Mouse (Mus musculus) neural tube, embryonic 14.5 days (tissue): ENCODE data around the gene Rhot2. TPM values are rescaled to one million over a fixed set of nuclear protein-coding genes. Genes with fewer than 3 reads are reported as not detected.
A peak's percentile ranks its signal among the peaks of the same experiment; 100 is the strongest.
"Not testable (repeated sequence)": the region's sequence is repeated elsewhere in the genome, so short reads cannot be mapped to it uniquely, and the experiment has no call there.

ENCODE experiments used
- ATAC-seq: fragments of 200-750 bp; cut with Nextera tagmentation; 2 replicates; pipeline ENCODE4 v1.8.0; 2017; ENCODE audit warnings: low read depth, mild to moderate bottlenecking, moderate TSS enrichment, moderate library complexity
- H3K27ac ChIP-seq: fragments of 300-500 bp; sonication (generic); 2 replicates; pipeline ENCODE4 v1.5.1; 2014; ENCODE audit warnings: low read depth, mild to moderate bottlenecking, control low read depth, low read length, moderate library complexity, mixed read lengths
- H3K27me3 ChIP-seq: fragments of 300-500 bp; sonication (generic); 2 replicates; pipeline ENCODE4 v1.6.1; 2014; ENCODE audit warnings: low read length; ENCODE audit not compliant: control insufficient read depth, insufficient read depth
- H3K36me3 ChIP-seq: fragments of 300-500 bp; sonication (generic); 2 replicates; pipeline ENCODE4 v1.6.1; 2014; ENCODE audit warnings: low read length, mixed read lengths; ENCODE audit not compliant: control insufficient read depth, insufficient read depth
- H3K4me1 ChIP-seq: fragments of 300-500 bp; sonication (generic); 2 replicates; pipeline ENCODE4 v1.6.1; 2014; ENCODE audit warnings: low read length; ENCODE audit not compliant: control insufficient read depth, insufficient read depth
- H3K4me2 ChIP-seq: fragments of 300-500 bp; sonication (generic); 2 replicates; pipeline ENCODE4 v1.6.1; 2014; ENCODE audit warnings: mild to moderate bottlenecking, low read depth, low read length, control low read depth
- H3K4me3 ChIP-seq: fragments of 300-500 bp; sonication (generic); 2 replicates; pipeline ENCODE4 v1.5.1; 2014; ENCODE audit warnings: low read depth, low read length, control low read depth, mixed read lengths
- H3K9ac ChIP-seq: fragments of 300-500 bp; sonication (generic); replicated peaks from 2 replicates; pipeline ENCODE4 v1.6.1; 2014; ENCODE audit warnings: low read depth, mild to moderate bottlenecking, control low read depth, low read length, mixed read lengths
- H3K9me3 ChIP-seq: fragments of 300-500 bp; sonication (generic); 2 replicates; pipeline ENCODE4 v1.6.1; 2016; ENCODE audit warnings: low read length; ENCODE audit not compliant: control insufficient read depth
- WGBS: fragments of 180-500 bp; shearing (Covaris S2); extraction: QIAGEN DNeasy Blood & Tissue Kit; methylation state at CpG from one replicate; pipeline ENCODE4 v1.1.7; 2014; 5-methylcytosine and 5-hydroxymethylcytosine counted together
- polyA plus RNA-seq: library from polyadenylated mRNA; unstranded; fragments of >200 nt; fragmentation: Nextera tagmentation; extraction: Ambion mirVana; gene quantifications from 2 replicates; pipeline ENCODE4 v1.2.1, GENCODE M21; 2014

Rhot2 gene
- polyA plus RNA-seq, 1 experiment from 2014 or later = 10.4 TPM

DNA sequence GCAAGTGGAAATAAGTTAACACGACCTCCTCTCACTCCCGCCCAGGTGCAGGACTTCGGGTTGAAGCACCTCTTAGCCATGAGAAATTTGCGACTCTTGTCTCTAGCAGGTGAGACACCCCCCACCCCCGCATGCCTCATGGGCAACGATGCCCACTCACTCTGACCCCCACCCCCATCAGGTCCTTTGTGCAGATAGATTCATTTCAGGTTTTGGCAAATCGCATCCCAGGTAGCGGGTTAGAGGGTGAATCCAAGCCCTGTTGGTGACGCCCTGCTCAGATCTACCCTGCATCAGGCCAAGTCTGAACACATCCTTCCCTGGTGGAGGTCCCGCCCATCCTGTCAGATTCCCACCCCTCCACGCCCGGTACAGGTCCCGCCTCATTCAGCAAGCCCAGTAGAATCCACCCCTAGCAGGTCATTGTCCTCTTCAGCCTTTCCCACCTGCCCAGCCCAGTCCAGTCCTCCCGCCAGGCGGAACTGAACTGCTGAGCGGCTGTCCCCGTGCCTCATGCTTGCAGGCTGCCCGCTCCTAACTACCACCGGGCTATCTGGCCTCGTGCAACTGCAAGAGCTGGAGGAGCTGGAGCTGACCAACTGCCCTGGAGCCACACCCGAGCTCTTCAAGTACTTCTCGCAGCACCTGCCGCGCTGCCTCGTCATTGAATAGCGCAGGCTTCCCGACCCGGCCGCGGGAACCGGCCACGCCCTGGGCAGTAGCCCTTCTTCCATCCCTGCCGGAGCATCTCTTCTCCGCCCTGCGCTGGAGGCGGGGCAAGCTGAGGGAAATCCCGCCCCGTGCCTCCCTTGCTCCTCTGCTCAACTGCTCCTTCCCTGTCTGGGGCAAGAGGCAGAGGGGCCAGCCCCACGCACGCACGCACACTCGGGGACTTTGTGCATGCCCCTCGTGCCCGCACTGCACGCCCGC is 25.5 kb downstream of the Rhot2 start:
- Histone ChIP-seq H3K27me3 (peaks cover 8% of the 10 kb centered on the region; the same call in 1 of the 2 replicates), H3K36me3 (peaks cover 21% of the 10 kb centered on the region), H3K4me3 (no peak overlapping the region), H3K9ac (no peak overlapping the region), H3K4me1 (peaks cover 4% of the 10 kb centered on the region), H3K4me2 (no peak overlapping the region), H3K9me3 (no peaks in the 10 kb centered on the region), H3K27ac (no peak overlapping the region)
- no peak for ATAC-seq
- 8% methylated on average over 46 of the region's 46 CpGs for WGBS

DNA sequence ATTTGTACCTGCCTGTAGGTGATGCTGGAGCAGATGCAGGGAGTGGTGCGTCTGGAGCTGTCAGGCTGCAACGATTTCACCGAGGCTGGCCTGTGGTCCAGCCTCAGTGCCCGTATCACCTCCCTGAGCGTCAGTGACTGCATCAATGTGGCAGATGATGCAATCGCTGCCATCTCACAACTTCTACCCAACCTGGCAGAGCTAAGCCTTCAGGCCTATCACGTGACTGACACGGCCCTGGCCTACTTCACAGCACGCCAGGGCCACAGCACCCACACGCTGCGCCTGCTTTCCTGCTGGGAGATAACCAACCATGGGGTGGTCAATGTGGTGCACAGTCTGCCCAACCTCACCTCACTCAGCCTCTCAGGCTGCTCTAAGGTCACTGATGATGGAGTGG is 27.0 kb downstream of the Rhot2 start:
- no peak overlapping the region for H3K27ac ChIP-seq
- H3K4me2 ChIP-seq = no peak overlapping the region
- H3K9me3 ChIP-seq = no peaks in the 10 kb centered on the region
- no peak overlapping the region for H3K4me3 ChIP-seq
- WGBS = 88% methylated on average over 11 of the region's 11 CpGs
- no peak for ATAC-seq
- H3K9ac ChIP-seq = no peak overlapping the region
- H3K36me3 ChIP-seq = peaks cover 21% of the 10 kb centered on the region
- H3K27me3 ChIP-seq = peaks cover 8% of the 10 kb centered on the region; the same call in 1 of the 2 replicates
- H3K4me1 ChIP-seq = 0 out of 2 replicates have a peak, but pooled peaks cover 8% of the 10 kb centered on the region

DNA sequence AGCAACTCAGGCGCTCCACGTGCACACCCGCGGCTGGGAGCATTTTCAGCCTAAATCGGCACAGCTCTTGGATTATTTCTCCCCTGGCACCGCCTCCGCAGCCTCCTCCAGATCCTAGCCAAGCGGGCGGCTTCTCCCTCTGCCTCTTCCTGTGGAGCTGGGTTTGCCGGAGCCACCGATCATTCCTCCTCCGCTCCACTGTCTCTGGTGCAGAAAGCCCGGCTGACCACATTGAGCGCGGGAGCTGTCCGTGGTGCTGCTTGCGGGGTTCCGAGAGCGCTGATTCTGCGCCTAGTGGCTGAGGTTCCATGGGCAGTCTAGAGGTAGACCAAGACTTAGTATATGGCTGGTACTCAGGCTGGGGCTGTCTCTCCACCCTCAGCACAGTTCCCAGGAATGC is 31.2 kb downstream of the Rhot2 start:
- Histone ChIP-seq H3K9me3 (no peaks in the 10 kb centered on the region), H3K27me3 (peaks cover 8% of the 10 kb centered on the region; the same call in 1 of the 2 replicates), H3K9ac (no peak overlapping the region; the same call in 1 of the 2 replicates), H3K4me2 (peak overlapping the region; percentile 34), H3K27ac (0 out of 2 replicates have a peak overlapping the region, but pooled peaks have one; percentile 2), H3K4me3 (peak overlapping the region; percentile 11; the same call in 1 of the 2 replicates), H3K4me1 (peaks cover 24% of the 10 kb centered on the region), H3K36me3 (peaks cover 15% of the 10 kb centered on the region)
- 2% methylated on average over 20 of the region's 20 CpGs for WGBS
- ATAC-seq = no peak; the same call in 1 of the 2 replicates

DNA sequence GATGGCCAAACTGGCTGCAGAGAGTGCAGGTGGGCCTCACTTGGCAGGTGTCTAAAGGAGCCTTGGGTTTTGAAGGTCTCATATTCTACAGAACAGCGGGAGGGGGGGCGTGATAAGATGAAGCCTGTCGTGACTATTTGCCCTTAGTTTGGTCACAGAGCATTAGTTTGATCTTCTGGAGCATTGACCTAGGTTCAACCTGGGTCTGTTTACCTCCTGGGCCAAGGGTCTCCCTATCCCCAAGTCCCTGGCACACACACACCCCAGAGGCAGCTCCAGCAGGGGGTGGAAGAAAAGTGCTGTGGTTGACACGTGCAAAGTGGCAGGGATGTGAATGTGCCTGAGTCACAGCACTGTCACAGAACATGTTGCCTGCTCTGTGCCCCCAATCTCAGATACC is 33.8 kb downstream of the Rhot2 start:
- 70% methylated on average over 4 of the region's 4 CpGs for WGBS
- ATAC-seq = no peak
- Histone ChIP-seq H3K9me3 (no peaks in the 10 kb centered on the region), H3K27me3 (no peaks in the 10 kb centered on the region), H3K36me3 (no peaks in the 10 kb centered on the region), H3K4me3 (no peak overlapping the region), H3K4me1 (peaks cover 24% of the 10 kb centered on the region), H3K4me2 (peak overlapping the region; percentile 99; the same call in 1 of the 2 replicates), H3K9ac (no peak overlapping the region), H3K27ac (no peak overlapping the region)

DNA sequence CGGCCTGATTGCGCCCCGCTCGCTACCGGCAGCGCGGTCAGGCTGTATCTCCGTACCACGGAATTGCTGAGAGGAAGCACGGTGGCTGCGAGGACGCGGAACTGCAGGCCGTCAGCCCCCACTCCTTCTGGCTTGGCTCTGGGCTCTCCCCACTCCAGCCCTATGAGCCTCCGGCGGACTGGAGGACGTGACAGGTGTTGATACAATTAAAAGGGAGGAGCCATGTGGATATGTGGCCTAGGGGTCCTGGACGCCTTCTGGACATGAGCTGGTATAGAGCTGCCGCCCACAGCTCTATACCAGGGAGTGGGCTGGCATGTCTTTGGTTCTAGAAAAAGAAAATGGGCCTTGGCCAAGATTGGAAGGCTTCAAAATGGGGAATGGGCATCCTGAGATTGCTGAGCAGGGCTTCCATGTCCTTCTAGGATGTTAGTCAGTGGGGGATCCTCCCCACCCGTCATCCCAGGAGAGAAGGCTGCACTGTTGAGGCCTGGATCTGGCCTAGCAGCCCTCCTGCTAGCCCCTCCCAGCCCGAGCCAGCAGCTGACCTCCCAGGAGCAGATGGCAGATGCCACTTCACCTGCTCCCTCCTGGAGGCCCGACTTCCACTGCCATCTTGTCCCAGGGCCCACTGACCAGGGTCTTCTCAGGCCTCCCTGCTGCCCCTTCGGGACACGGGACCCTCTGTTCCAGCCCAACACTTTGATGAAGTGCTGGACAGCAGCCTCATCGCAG is 34.9 kb downstream of the Rhot2 start:
- no peaks in the 10 kb centered on the region for H3K9me3 ChIP-seq
- peak overlapping the region; percentile 99 for H3K4me2 ChIP-seq
- no peaks in the 10 kb centered on the region for H3K27me3 ChIP-seq
- peaks cover 24% of the 10 kb centered on the region for H3K4me1 ChIP-seq
- peak overlapping the region; percentile 90 for H3K4me3 ChIP-seq
- peak; percentile 47; the same call in 1 of the 2 replicates for ATAC-seq
- peak overlapping the region; percentile 97 for H3K27ac ChIP-seq
- H3K36me3 ChIP-seq = no peaks in the 10 kb centered on the region
- whole genome bisulfite sequencing = 5% methylated on average over 23 of the region's 25 CpGs
- H3K9ac ChIP-seq = peak overlapping the region; percentile 94

DNA sequence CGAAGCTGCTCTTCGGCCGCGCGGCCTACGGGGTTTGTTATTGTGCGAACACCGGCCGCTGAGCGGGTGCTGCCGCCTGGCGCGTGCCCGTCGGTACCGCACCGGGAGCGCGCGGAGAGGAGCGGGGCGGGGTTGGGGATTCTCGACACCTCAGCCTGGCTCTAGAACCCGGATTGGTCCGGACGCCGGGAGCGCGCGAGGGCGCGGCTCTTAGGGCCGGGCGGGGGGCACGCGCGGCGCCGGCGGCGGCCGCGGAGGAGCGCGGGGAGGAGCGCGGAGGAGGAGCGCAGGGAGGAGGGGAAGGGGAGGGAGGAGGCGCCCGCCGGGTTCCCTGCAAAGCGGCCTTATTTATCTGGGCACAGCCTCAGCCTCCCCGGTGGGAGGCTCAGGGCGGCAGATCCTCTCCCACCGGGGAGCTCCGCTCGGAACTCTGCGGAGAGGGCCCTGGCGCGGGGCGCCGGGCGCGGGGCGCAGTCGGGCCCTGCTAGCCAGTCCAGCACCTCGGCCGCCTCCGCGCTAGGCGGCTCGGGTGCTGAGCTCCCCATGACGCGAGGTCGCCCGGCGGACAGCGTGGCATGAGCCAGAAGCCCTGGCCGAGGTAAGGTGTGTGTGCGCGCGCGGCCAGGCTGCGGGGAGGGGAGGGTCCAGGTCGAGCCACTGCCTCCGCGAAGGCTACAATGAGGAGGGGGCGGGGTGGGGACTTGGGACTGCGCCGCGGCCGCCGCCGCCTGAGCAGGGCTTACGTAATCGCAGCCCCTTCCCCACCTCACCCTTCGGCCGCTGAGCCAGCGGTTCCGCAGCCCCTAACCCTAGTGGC is 35.7 kb downstream of the Rhot2 start, which contains the start of gene Fbxl16:
Gene Fbxl16, plus strand, starts transcription at position 297 of the 817 bp plus-strand sequence.
- Histone ChIP-seq H3K9ac (peak within 1 kb of the TSS; percentile 94), H3K27ac (peak within 1 kb of the TSS; percentile 97), H3K4me1 (peaks cover 24% of the 10 kb centered on the region), H3K4me3 (peak within 1 kb of the TSS; percentile 90), H3K9me3 (no peaks in the 10 kb centered on the region), H3K4me2 (peak within 1 kb of the TSS; percentile 99), H3K36me3 (no peaks in the 10 kb centered on the region), H3K27me3 (no peaks in the 10 kb centered on the region)
- under 1% methylated on average over 67 of the region's 100 CpGs for WGBS
- ATAC-seq = peak; percentile 89

DNA sequence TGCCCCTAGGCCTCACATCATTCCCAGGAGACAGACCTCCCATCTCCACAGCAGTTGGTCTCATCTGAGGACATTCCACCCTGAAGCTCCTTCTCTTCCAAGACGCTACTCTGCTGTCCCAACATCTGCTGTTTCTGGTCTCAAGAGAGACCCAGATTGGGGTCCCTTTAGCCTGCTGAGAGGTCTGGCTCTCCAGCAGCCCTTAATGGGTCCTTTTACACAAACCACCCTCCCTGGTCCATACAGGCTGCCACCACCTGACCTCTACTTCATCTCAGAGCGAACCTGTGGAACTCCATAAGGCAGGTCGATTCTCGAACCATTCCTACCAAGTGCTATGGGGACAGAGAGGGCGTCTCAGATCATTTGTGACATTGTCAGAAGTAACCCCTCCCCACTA is 36.6 kb downstream of the Rhot2 start:
- H3K9ac ChIP-seq = peak overlapping the region; percentile 94
- no peak for ATAC-seq
- peak overlapping the region; percentile 99 for H3K4me2 ChIP-seq
- H3K36me3 ChIP-seq = no peaks in the 10 kb centered on the region
- no peaks in the 10 kb centered on the region for H3K9me3 ChIP-seq
- 38% methylated on average over 5 of the region's 5 CpGs for WGBS
- peak overlapping the region; percentile 90; the same call in 1 of the 2 replicates for H3K4me3 ChIP-seq
- peak overlapping the region; percentile 97 for H3K27ac ChIP-seq
- peaks cover 26% of the 10 kb centered on the region for H3K4me1 ChIP-seq
- no peaks in the 10 kb centered on the region for H3K27me3 ChIP-seq

DNA sequence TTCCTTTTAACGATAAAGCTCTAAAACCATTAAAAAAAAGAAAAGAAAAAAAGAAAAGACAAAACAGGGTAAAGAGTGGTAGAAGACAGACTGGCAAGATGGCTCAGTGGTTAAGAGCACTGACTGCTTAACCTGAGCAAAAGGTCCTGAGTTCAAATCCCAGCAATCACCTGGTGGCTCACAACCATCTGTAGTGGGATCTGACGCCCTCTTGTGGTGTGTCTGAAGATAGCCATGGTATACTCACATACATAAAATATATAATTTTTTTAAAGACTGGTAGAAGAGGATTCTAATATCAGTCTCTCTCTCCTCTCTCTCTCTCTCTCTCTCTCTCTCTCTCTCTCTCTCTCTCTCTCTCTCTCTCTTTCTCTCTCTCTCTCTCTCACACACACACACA is 37.2 kb downstream of the Rhot2 start:
- not testable (repeated sequence) for H3K4me3 ChIP-seq, H3K9me3 ChIP-seq, H3K4me2 ChIP-seq, H3K27ac ChIP-seq, H3K27me3 ChIP-seq, H3K9ac ChIP-seq, H3K36me3 ChIP-seq, ATAC-seq
- 55% methylated on average over 2 of the region's 2 CpGs for WGBS
- H3K4me1 ChIP-seq = peaks cover 25% of the 10 kb centered on the region
